Mouse (Mus musculus) kidney, adult 2 months (tissue): ENCODE results near the gene Ffar2.
"Not testable (repeated sequence)": the region's sequence is repeated elsewhere in the genome, so short reads cannot be mapped to it uniquely, and the experiment has no call there.

Experiments
- CTCF ChIP-seq: fragments of 200-500 bp; conservative IDR thresholded peaks from 2 replicates; pipeline ENCODE4 v1.5.1; 2011; ENCODE audit warnings: low read depth, mild to moderate bottlenecking, control low read depth, low read length, moderate library complexity, mixed read lengths; ENCODE audit not compliant: insufficient read depth, insufficient read length
- POLR2A ChIP-seq: fragments of 200-500 bp; IDR thresholded peaks from one replicate; pipeline ENCODE4 v1.6.1; 2011; ENCODE audit warnings: low read depth, low read length, control low read depth

GRCm38 (mm10) chr7:30828871-30829270 is 5.3 kb upstream of the Ffar2 start:
- TF ChIP-seq CTCF, POLR2A: not testable (repeated sequence)
